ENCODE assay signal across 9 mouse cellular contexts in the genomic region with DNA sequence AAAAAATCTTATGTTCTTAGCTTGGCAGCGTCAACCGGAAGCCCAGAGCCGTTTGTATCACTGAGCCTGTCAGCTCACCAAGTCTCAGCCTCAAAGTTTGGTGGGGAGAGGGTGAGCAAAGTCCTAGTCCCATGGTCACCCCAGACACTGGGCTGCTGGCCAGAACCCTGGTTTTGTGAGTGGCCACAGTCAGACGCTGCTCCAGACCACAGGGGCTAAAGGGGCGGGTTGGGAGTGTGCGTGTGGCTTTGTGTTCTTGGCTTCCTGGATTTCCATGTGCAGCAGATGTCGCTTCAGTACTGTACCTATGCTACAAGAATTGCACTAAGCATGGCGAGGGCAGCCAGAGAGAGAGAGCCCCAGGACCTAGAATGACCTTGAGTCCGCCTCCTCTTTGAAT. TPM values are rescaled to one million over a fixed set of nuclear protein-coding genes. Genes with fewer than 3 reads are reported as not detected.
A peak's percentile ranks its signal among the peaks of the same experiment; 100 is the strongest.
DNase-seq lines count a peak whose midpoint lies in the region; ATAC-seq and TF ChIP-seq lines count a peak whose summit lies in the region.
"Had no signal": no experiment of that assay in that cellular context is flagged by ENCODE, and none has a peak within 500 bp of the region (broad histone marks: within the 10 kb centered on the region; RNA-seq: fewer than 3 reads in every experiment).

No protein-coding gene starts in this region.

- no peak overlapping the region for H3K4me2 ChIP-seq in midbrain, postnatal 0 days (ENCODE audit: low read depth, low read length, poor library complexity, severe bottlenecking)
- H3K4me2 ChIP-seq in midbrain, embryonic 16.5 days (ENCODE audit: low read length): no peak overlapping the region
- no peak overlapping the region for H3K4me2 ChIP-seq in stomach, embryonic 14.5 days (replicated peaks; ENCODE audit: low read depth, low read length)
- H3K4me2 ChIP-seq in midbrain, embryonic 15.5 days: no peak overlapping the region

- 0 out of 2 replicates have a peak, but pooled peaks cover 4% of the 10 kb centered on the region for H3K36me3 ChIP-seq in midbrain, postnatal 0 days (ENCODE audit: insufficient read depth, low read length)
- H3K36me3 ChIP-seq in midbrain, embryonic 16.5 days (ENCODE audit: control insufficient read depth, insufficient read depth, low read length): no peaks in the 10 kb centered on the region; the same call in 1 of the 2 replicates
- H3K36me3 ChIP-seq in kidney, adult 2 months (ENCODE audit: control insufficient read depth, insufficient read depth, low read length): no peaks in the 10 kb centered on the region; the same call in 1 of the 2 replicates
- no peaks in the 10 kb centered on the region; the same call in 1 of the 2 replicates for H3K36me3 ChIP-seq in stomach, embryonic 14.5 days (ENCODE audit: control insufficient read depth, insufficient read depth, low read length)
- no peaks in the 10 kb centered on the region for H3K36me3 ChIP-seq in midbrain, embryonic 15.5 days (replicated peaks)

- no peak overlapping the region for H3K4me3 ChIP-seq in midbrain, postnatal 0 days (ENCODE audit: low read depth, low read length)
- no peak overlapping the region for H3K4me3 ChIP-seq in midbrain, embryonic 16.5 days (ENCODE audit: low read depth, low read length)
- no peak overlapping the region for H3K4me3 ChIP-seq in kidney, adult 2 months (ENCODE audit: insufficient read depth, low read depth, low read length)
- no peak overlapping the region for H3K4me3 ChIP-seq in stomach, embryonic 14.5 days (ENCODE audit: low read depth, low read length)
- no peak overlapping the region for H3K4me3 ChIP-seq in midbrain, embryonic 15.5 days
- H3K4me3 ChIP-seq: neural tube, embryonic 15.5 days had no signal

- ATAC-seq in midbrain, postnatal 0 days (ENCODE audit: low FRiP score): no peak
- no peak for ATAC-seq in midbrain, embryonic 16.5 days
- ATAC-seq in stomach, embryonic 14.5 days (ENCODE audit: insufficient number of reproducible peaks, insufficient read depth, low FRiP score, low read depth): no peak
- no peak for ATAC-seq in midbrain, embryonic 15.5 days (replicated peaks)

- no peaks in the 10 kb centered on the region for H3K27me3 ChIP-seq in midbrain, postnatal 0 days (ENCODE audit: insufficient read depth, low read length)
- H3K27me3 ChIP-seq in midbrain, embryonic 16.5 days (ENCODE audit: control insufficient read depth, insufficient read depth, low read depth, low read length): no peaks in the 10 kb centered on the region
- no peaks in the 10 kb centered on the region for H3K27me3 ChIP-seq in kidney, adult 2 months (replicated peaks; ENCODE audit: control insufficient read depth, insufficient read depth, low read length)
- H3K27me3 ChIP-seq in stomach, embryonic 14.5 days (ENCODE audit: control insufficient read depth, insufficient read depth, low read length): no peaks in the 10 kb centered on the region
- H3K27me3 ChIP-seq in midbrain, embryonic 15.5 days (replicated peaks): no peaks in the 10 kb centered on the region
- H3K27me3 ChIP-seq: neural tube, embryonic 15.5 days had no signal

- H3K9me3 ChIP-seq in midbrain, postnatal 0 days (ENCODE audit: low read length): no peaks in the 10 kb centered on the region
- no peaks in the 10 kb centered on the region for H3K9me3 ChIP-seq in midbrain, embryonic 16.5 days (replicated peaks; ENCODE audit: control insufficient read depth, low read length, poor library complexity, severe bottlenecking)
- no peaks in the 10 kb centered on the region for H3K9me3 ChIP-seq in stomach, embryonic 14.5 days (ENCODE audit: control insufficient read depth, low read depth, low read length)
- no peaks in the 10 kb centered on the region for H3K9me3 ChIP-seq in midbrain, embryonic 15.5 days
- H3K9me3 ChIP-seq: neural tube, embryonic 15.5 days had no signal

- WGBS in midbrain, postnatal 0 days: 82% methylated on average over 9 of the region's 9 CpGs
- 84% methylated on average over 9 of the region's 9 CpGs for WGBS in midbrain, embryonic 16.5 days
- 30% methylated on average over 9 of the region's 9 CpGs for WGBS in kidney, adult 2 months
- WGBS in stomach, embryonic 14.5 days: 83% methylated on average over 9 of the region's 9 CpGs
- WGBS in midbrain, embryonic 15.5 days: 87% methylated on average over 9 of the region's 9 CpGs

- no peak overlapping the region for H3K27ac ChIP-seq in midbrain, postnatal 0 days (ENCODE audit: low read depth, low read length)
- no peak overlapping the region for H3K27ac ChIP-seq in midbrain, embryonic 16.5 days (ENCODE audit: low read length)
- H3K27ac ChIP-seq in kidney, adult 2 months (ENCODE audit: insufficient read depth, low read depth, low read length): peak overlapping the region; percentile 98
- H3K27ac ChIP-seq in stomach, embryonic 14.5 days (ENCODE audit: low read length): peak overlapping the region; percentile 91; the same call in 1 of the 2 replicates
- H3K27ac ChIP-seq in midbrain, embryonic 15.5 days: no peak overlapping the region

- H3K9ac ChIP-seq in midbrain, postnatal 0 days (replicated peaks; ENCODE audit: low read length, poor library complexity, severe bottlenecking): no peak overlapping the region
- no peak overlapping the region for H3K9ac ChIP-seq in midbrain, embryonic 16.5 days (ENCODE audit: low read depth, low read length)
- no peak overlapping the region for H3K9ac ChIP-seq in stomach, embryonic 14.5 days (replicated peaks; ENCODE audit: low read depth, low read length)
- H3K9ac ChIP-seq in midbrain, embryonic 15.5 days: no peak overlapping the region

- no peak for TF ChIP-seq POLR2A in kidney, adult 2 months (IDR thresholded peaks at IDR 0.05; ENCODE audit: low read depth, low read length)

- TF ChIP-seq CTCF in midbrain, postnatal 0 days (IDR thresholded peaks at IDR 0.05): no peak
- TF ChIP-seq CTCF in kidney, adult 2 months (conservative IDR thresholded peaks at IDR 0.05; ENCODE audit: insufficient read depth, insufficient read length, low read depth, low read length): 0 out of 2 replicates have a peak, but pooled peaks have one; percentile 17

- H3K4me1 ChIP-seq in midbrain, postnatal 0 days (ENCODE audit: insufficient read depth, low read length): no peaks in the 10 kb centered on the region; the same call in 1 of the 2 replicates
- H3K4me1 ChIP-seq in midbrain, embryonic 16.5 days (ENCODE audit: control insufficient read depth, insufficient read depth, low read length): peaks cover 23% of the 10 kb centered on the region
- peaks cover 28% of the 10 kb centered on the region; the same call in 1 of the 2 replicates for H3K4me1 ChIP-seq in kidney, adult 2 months (ENCODE audit: control insufficient read depth, insufficient read depth, low read length)
- peaks cover 40% of the 10 kb centered on the region for H3K4me1 ChIP-seq in stomach, embryonic 14.5 days (ENCODE audit: control insufficient read depth, insufficient read depth, low read length)
- H3K4me1 ChIP-seq in midbrain, embryonic 15.5 days: peaks cover 37% of the 10 kb centered on the region

- DNase-seq in adrenal gland, adult 18-20 months (ENCODE audit: low spot score in 2 of 2): peak; percentile 23 to 31
- no peak for DNase-seq in adrenal gland, postnatal 4 days (ENCODE audit: low spot score in 2 of 2)
- DNase-seq in midbrain, postnatal 0 days (ENCODE audit: low spot score): peak; percentile 51
- DNase-seq in kidney, adult 2 months: peak; percentile 93
- DNase-seq in urinary bladder, postnatal 10 days (ENCODE audit: low spot score): no peak

RNA-seq across cellular contexts. Expression of gene Sigmar1, which starts 3.2 kb away (rescaled TPM):
- 10 to 100 TPM; 75.2 to 77.2 TPM for total RNA-seq in adrenal gland, adult 18-20 months (2021)
- total RNA-seq in adrenal gland, postnatal 4 days (2021): 10 to 100 TPM; 70.9 to 74.0 TPM
- 34.1 and 45.4 TPM in 2 replicates for total RNA-seq in midbrain, postnatal 0 days (2014; rRNA removed)
- 44.8 and 55.4 TPM in 2 replicates for polyA plus RNA-seq in midbrain, postnatal 0 days (2015; fragmentation: Nextera tagmentation; extraction: Ambion mirVana)
- polyA plus RNA-seq in midbrain, embryonic 16.5 days (2015; fragmentation: Nextera tagmentation; extraction: Ambion mirVana): 57.3 and 65.1 TPM in 2 replicates
- 60.6 and 69.7 TPM in 2 replicates for polyA plus RNA-seq in kidney, adult 2 months (2012; rRNA removed)
- polyA plus RNA-seq in stomach, embryonic 14.5 days (2014; fragmentation: Nextera tagmentation; extraction: Ambion mirVana): 81.2 and 90.6 TPM in 2 replicates
- polyA plus RNA-seq in midbrain, embryonic 15.5 days (2015; fragmentation: Nextera tagmentation; extraction: Ambion mirVana): 65.7 and 66.0 TPM in 2 replicates

RNA-seq across cellular contexts. Expression of gene Galt, which starts 4.2 kb away (rescaled TPM):
- total RNA-seq in adrenal gland, adult 18-20 months (2021): 10 to 100 TPM; 37.8 to 39.6 TPM
- 10 to 100 TPM; 49.6 to 52.6 TPM for total RNA-seq in adrenal gland, postnatal 4 days (2021)
- 53.7 and 68.1 TPM in 2 replicates for total RNA-seq in midbrain, postnatal 0 days (2014; rRNA removed)
- polyA plus RNA-seq in midbrain, postnatal 0 days (2015; fragmentation: Nextera tagmentation; extraction: Ambion mirVana): 54.0 and 60.0 TPM in 2 replicates
- 52.5 and 58.9 TPM in 2 replicates for polyA plus RNA-seq in midbrain, embryonic 16.5 days (2015; fragmentation: Nextera tagmentation; extraction: Ambion mirVana)
- polyA plus RNA-seq in kidney, adult 2 months (2012; rRNA removed): 162 and 175 TPM in 2 replicates
- 35.4 and 40.0 TPM in 2 replicates for polyA plus RNA-seq in stomach, embryonic 14.5 days (2014; fragmentation: Nextera tagmentation; extraction: Ambion mirVana)
- 48.3 and 51.1 TPM in 2 replicates for polyA plus RNA-seq in midbrain, embryonic 15.5 days (2015; fragmentation: Nextera tagmentation; extraction: Ambion mirVana)

RNA-seq across cellular contexts. Expression of gene Ccl27a, which starts 14.8 kb away (rescaled TPM):
- 10 to 100 TPM; 40.1 to 40.4 TPM for total RNA-seq in adrenal gland, adult 18-20 months (2021)
- total RNA-seq in adrenal gland, postnatal 4 days (2021): 10 to 100 TPM; 36.2 to 40.5 TPM
- total RNA-seq in midbrain, postnatal 0 days (2014; rRNA removed): 191 and 237 TPM in 2 replicates
- 318 and 329 TPM in 2 replicates for polyA plus RNA-seq in midbrain, postnatal 0 days (2015; fragmentation: Nextera tagmentation; extraction: Ambion mirVana)
- polyA plus RNA-seq in midbrain, embryonic 16.5 days (2015; fragmentation: Nextera tagmentation; extraction: Ambion mirVana): 290 and 302 TPM in 2 replicates
- 49.2 and 54.0 TPM in 2 replicates for polyA plus RNA-seq in kidney, adult 2 months (2012; rRNA removed)
- 44.0 and 49.7 TPM in 2 replicates for polyA plus RNA-seq in stomach, embryonic 14.5 days (2014; fragmentation: Nextera tagmentation; extraction: Ambion mirVana)
- 278 and 302 TPM in 2 replicates for polyA plus RNA-seq in midbrain, embryonic 15.5 days (2015; fragmentation: Nextera tagmentation; extraction: Ambion mirVana)

RNA-seq across cellular contexts. Expression of gene Arid3c, which starts 28.3 kb away (rescaled TPM):
- not detected for total RNA-seq in adrenal gland, adult 18-20 months (2021)
- total RNA-seq in adrenal gland, postnatal 4 days (2021): not detected
- total RNA-seq in midbrain, postnatal 0 days (2014; rRNA removed): 0.27 and 0.33 TPM in 2 replicates
- polyA plus RNA-seq in midbrain, postnatal 0 days (2015; fragmentation: Nextera tagmentation; extraction: Ambion mirVana): 0.42 and 0.48 TPM in 2 replicates
- 0.58 and 1.2 TPM in 2 replicates for polyA plus RNA-seq in midbrain, embryonic 16.5 days (2015; fragmentation: Nextera tagmentation; extraction: Ambion mirVana)
- not detected in 2 replicates for polyA plus RNA-seq in kidney, adult 2 months (2012; rRNA removed)
- not detected in 2 replicates for polyA plus RNA-seq in stomach, embryonic 14.5 days (2014; fragmentation: Nextera tagmentation; extraction: Ambion mirVana)
- 0.56 and 1.1 TPM in 2 replicates for polyA plus RNA-seq in midbrain, embryonic 15.5 days (2015; fragmentation: Nextera tagmentation; extraction: Ambion mirVana)

RNA-seq across cellular contexts. Expression of gene Dctn3, which starts 36.2 kb away (rescaled TPM):
- total RNA-seq in adrenal gland, adult 18-20 months (2021): 100 to 1,000 TPM; 115 to 123 TPM
- total RNA-seq in adrenal gland, postnatal 4 days (2021): 100 to 1,000 TPM in 1 of 2 experiments, 10 to 100 TPM in 1; 90.7 to 103 TPM
- total RNA-seq in midbrain, postnatal 0 days (2014; rRNA removed): 122 and 150 TPM in 2 replicates
- polyA plus RNA-seq in midbrain, postnatal 0 days (2015; fragmentation: Nextera tagmentation; extraction: Ambion mirVana): 308 and 345 TPM in 2 replicates
- polyA plus RNA-seq in midbrain, embryonic 16.5 days (2015; fragmentation: Nextera tagmentation; extraction: Ambion mirVana): 295 and 313 TPM in 2 replicates
- polyA plus RNA-seq in kidney, adult 2 months (2012; rRNA removed): 76.0 and 92.6 TPM in 2 replicates
- 121 and 126 TPM in 2 replicates for polyA plus RNA-seq in stomach, embryonic 14.5 days (2014; fragmentation: Nextera tagmentation; extraction: Ambion mirVana)
- polyA plus RNA-seq in midbrain, embryonic 15.5 days (2015; fragmentation: Nextera tagmentation; extraction: Ambion mirVana): 295 and 308 TPM in 2 replicates

Comparison
In these comparisons a context has a peak if more than half of its experiments do, and no peak if none do; other contexts are left out.
1. DNase-seq: peak in adrenal gland, adult 18-20 months (2 of 2), midbrain, postnatal 0 days (single experiment) and kidney, adult 2 months (single experiment); none in adrenal gland, postnatal 4 days (0 of 2) and urinary bladder, postnatal 10 days (single experiment).
2. H3K27ac ChIP-seq: peak in kidney, adult 2 months (single experiment) and stomach, embryonic 14.5 days (single experiment); none in midbrain, postnatal 0 days (single experiment), midbrain, embryonic 16.5 days (single experiment) and midbrain, embryonic 15.5 days (single experiment).